Mouse (Mus musculus) forebrain, embryonic 14.5 days (tissue): ENCODE measurements around the gene Nek5. TPM values are rescaled to one million over a fixed set of nuclear protein-coding genes. Genes with fewer than 3 reads are reported as not detected.

ENCODE experiments used
- ATAC-seq: fragments of 200-750 bp; cut with Nextera tagmentation; 2 replicates; pipeline ENCODE4 v1.8.0; 2017; ENCODE audit warnings: mild to moderate bottlenecking, moderate library complexity
- DNase-seq: peaks from one replicate; pipeline ENCODE4 v3.0.0-alpha.2; 2015; ENCODE audit warnings: low spot score
- H3K27ac ChIP-seq: fragments of 300-500 bp; sonication (generic); 2 replicates; pipeline ENCODE4 v1.5.1; 2014; ENCODE audit warnings: low read depth, mild to moderate bottlenecking, control low read depth, low read length, moderate library complexity
- H3K27me3 ChIP-seq: fragments of 300-500 bp; sonication (generic); replicated peaks from 2 replicates; pipeline ENCODE4 v1.6.1; 2014; ENCODE audit warnings: low read length, control low read depth, mixed read lengths; ENCODE audit not compliant: control insufficient read depth, insufficient read depth
- H3K36me3 ChIP-seq: fragments of 300-500 bp; sonication (generic); 2 replicates; pipeline ENCODE4 v1.6.1; 2014; ENCODE audit warnings: low read length, control low read depth; ENCODE audit not compliant: control insufficient read depth, insufficient read depth
- H3K4me1 ChIP-seq: fragments of 300-500 bp; sonication (generic); 2 replicates; pipeline ENCODE4 v1.6.1; 2014; ENCODE audit warnings: antibody characterized with exemption, low read length, control low read depth; ENCODE audit not compliant: control insufficient read depth, insufficient read depth
- H3K4me2 ChIP-seq: fragments of 300-500 bp; sonication (generic); 2 replicates; pipeline ENCODE4 v1.6.1; 2014; ENCODE audit warnings: mild to moderate bottlenecking, control low read depth, low read length
- H3K4me3 ChIP-seq: fragments of 300-500 bp; sonication (generic); 2 replicates; pipeline ENCODE4 v1.5.1; 2014; ENCODE audit warnings: low read depth, low read length, control low read depth
- H3K9ac ChIP-seq: fragments of 300-500 bp; sonication (generic); 2 replicates; pipeline ENCODE4 v1.6.1; 2014; ENCODE audit warnings: mild to moderate bottlenecking, low read length, control low read depth, moderate library complexity
- H3K9me3 ChIP-seq: fragments of 300-500 bp; sonication (generic); replicated peaks from 2 replicates; pipeline ENCODE4 v1.6.1; 2016; ENCODE audit warnings: low read length, control low read depth, mixed read lengths; ENCODE audit not compliant: control insufficient read depth
- WGBS: fragments of 180-500 bp; shearing (Covaris S2); extraction: QIAGEN DNeasy Blood & Tissue Kit; methylation state at CpG from one replicate; pipeline ENCODE4 v1.1.7; 2014; 5-methylcytosine and 5-hydroxymethylcytosine counted together
- polyA plus RNA-seq: library from polyadenylated mRNA; unstranded; fragments of >200 nt; fragmentation: Nextera tagmentation; extraction: Ambion mirVana; gene quantifications from 2 replicates; pipeline ENCODE4 v1.2.1, GENCODE M21; 2014

The Nek5 gene
- polyA plus RNA-seq, 1 experiment from 2014 or later = 0.65 TPM

DNA sequence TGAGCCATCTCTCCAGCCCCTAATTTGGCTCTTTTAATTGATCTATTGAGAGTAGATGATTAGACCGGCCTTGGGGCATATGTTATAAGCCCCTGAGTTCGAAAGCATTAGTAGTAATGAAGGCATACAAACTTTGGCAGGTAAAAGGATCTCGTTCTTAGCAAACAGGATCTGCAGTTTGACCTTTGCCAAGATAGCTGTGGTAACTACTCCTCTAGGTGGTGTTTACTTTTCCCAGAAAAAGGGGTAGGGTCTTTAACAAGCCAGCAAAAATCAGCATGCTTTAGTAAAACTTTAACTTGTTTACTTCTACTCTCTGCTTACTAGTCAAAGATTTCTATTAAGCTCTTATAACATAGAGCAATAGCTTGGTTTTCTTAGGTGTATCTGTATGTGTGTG is 82.3 kb downstream of the Nek5 start:
- DNase-seq (no peak), ATAC-seq (no peak)
- Histone ChIP-seq H3K9ac (no peak overlapping the region), H3K4me1 (no peaks in the 10 kb centered on the region), H3K9me3 (no peaks in the 10 kb centered on the region), H3K27ac (no peak overlapping the region), H3K36me3 (no peaks in the 10 kb centered on the region), H3K27me3 (no peaks in the 10 kb centered on the region), H3K4me3 (no peak overlapping the region), H3K4me2 (no peak overlapping the region)
- 75% methylated on average over 3 of the region's 3 CpGs for WGBS

DNA sequence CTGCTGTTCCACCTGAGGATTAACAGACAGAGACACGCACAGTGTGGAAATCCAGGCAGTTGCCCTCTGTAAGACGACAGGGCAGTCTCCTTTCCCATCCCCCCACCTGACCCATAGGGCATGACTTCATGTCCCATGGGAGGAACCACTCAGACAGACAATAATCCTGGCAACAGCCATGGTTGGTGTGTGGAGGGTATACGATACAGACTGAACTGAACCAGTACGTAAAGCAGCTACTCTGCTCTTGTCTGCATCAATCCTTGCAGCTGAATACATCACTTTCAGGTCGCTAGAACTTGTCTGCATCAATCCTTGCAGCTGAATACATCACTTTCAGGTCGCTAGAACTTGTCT is 84.7 kb downstream of the Nek5 start:
- Histone ChIP-seq H3K4me1 (no peaks in the 10 kb centered on the region), H3K9ac (no peak overlapping the region), H3K27ac (no peak overlapping the region), H3K4me2 (no peak overlapping the region), H3K4me3 (no peak overlapping the region), H3K36me3 (no peaks in the 10 kb centered on the region), H3K27me3 (no peaks in the 10 kb centered on the region), H3K9me3 (no peaks in the 10 kb centered on the region)
- 38% methylated on average over 6 of the region's 6 CpGs for WGBS
- ATAC-seq (no peak), DNase-seq (no peak)

DNA sequence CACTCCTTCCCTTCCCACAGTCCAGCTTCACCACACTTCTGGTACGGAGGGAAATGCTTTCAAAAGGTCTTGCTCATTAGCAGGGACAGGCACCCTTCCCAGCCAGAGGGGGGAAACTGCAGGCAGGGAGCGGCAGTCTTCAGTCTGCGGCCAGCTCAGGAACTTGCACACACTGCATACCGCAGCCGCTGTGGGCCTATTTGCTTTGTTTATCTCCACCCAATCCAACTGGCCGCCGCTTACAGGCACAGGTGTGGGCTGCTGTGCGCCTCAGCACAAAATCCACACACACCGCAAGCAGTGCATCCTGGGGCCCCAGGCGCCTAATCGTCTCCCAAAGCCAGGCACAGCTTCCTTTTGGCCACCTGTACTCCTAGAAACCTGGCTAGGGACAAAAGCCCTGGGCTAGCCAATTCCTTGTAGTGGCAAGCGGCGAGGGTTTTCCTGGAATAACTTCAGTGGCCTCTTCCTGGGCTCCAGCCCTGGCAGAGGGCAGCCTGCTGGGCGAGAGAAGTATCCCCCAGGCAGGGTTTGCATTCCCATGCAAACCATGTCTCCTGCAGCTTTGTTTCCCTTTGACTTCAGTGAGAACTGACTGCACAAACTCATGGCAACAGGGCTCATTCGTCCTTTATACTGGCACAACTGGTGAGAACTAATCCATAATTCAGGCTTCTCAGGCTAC is 85.2 kb downstream of the Nek5 start:
- no peaks in the 10 kb centered on the region for H3K4me1 ChIP-seq
- H3K4me2 ChIP-seq = no peak overlapping the region
- no peak for DNase-seq
- H3K27ac ChIP-seq = no peak overlapping the region
- ATAC-seq = no peak
- H3K9me3 ChIP-seq = no peaks in the 10 kb centered on the region
- WGBS = 10% methylated on average over 15 of the region's 15 CpGs
- no peaks in the 10 kb centered on the region for H3K36me3 ChIP-seq
- no peak overlapping the region for H3K4me3 ChIP-seq
- H3K9ac ChIP-seq = no peak overlapping the region
- H3K27me3 ChIP-seq = no peaks in the 10 kb centered on the region

DNA sequence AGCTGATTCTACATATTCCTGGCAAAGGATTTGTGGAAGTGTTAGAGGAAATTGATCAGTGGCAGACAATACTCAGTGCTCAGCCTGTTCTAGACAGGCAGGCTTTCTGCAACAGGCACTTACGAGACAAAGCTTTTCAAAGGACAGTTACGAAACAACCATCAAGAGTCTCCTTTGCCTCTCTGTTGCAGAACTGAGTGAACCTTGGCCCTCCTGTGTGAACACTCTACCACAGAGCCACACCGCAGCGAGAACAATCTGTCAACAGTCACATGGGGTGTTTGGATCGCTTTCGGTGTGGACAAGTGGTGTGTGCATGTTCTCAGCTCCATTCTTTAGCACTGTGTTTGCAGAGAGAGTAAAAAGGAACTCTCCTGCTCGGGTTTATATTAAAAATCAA is 87.8 kb downstream of the Nek5 start:
- ATAC-seq (no peak), DNase-seq (no peak)
- Histone ChIP-seq H3K9ac (no peak overlapping the region), H3K4me2 (no peak overlapping the region), H3K4me3 (no peak overlapping the region), H3K27ac (no peak overlapping the region), H3K36me3 (no peaks in the 10 kb centered on the region), H3K9me3 (no peaks in the 10 kb centered on the region), H3K27me3 (no peaks in the 10 kb centered on the region), H3K4me1 (no peaks in the 10 kb centered on the region)
- WGBS = 81% methylated on average over 7 of the region's 7 CpGs

DNA sequence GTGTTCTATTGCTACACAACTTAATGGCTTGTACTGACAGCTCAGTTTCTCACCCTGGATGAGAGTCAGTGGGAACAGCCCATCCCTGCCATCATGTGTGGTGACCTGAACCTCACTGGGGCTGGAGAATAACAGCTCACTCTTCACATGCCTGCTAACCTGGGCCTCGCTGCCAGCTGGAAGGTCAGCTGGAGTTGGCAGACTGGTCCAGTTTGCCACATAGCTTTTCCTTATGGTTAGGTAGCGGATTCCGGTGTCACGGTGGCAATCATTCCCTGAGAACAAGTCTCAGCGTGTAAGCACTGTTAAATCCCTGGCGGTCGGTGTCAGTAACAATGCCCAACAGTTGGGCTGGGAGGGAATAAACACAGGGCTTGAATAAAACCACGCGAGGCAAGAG is 88.7 kb downstream of the Nek5 start:
- Histone ChIP-seq H3K9ac (no peak overlapping the region), H3K36me3 (no peaks in the 10 kb centered on the region), H3K4me1 (no peaks in the 10 kb centered on the region), H3K27me3 (no peaks in the 10 kb centered on the region), H3K4me3 (no peak overlapping the region), H3K27ac (no peak overlapping the region), H3K9me3 (no peaks in the 10 kb centered on the region), H3K4me2 (no peak overlapping the region)
- 85% methylated on average over 9 of the region's 9 CpGs for WGBS
- no peak for ATAC-seq
- DNase-seq = no peak

DNA sequence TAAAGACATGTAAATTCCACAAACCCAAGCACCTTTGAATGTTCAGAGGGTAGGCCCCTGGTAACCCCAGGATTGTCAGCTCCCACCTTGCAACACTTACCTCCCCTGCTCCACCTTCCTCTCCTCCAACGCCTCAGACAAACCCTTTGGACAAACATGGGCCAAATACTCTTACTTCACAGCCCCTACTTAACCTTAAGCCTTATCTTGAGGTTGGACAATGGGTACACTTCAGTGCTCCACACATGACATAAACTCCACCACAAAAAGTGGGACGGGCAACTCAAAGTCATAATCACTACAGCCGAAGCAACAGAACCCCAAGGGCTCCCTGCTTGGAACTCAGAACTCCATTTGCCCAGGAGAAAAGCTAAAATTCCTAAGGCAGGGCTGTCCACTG is 93.9 kb downstream of the Nek5 start:
- Histone ChIP-seq H3K9ac (no peak overlapping the region), H3K4me2 (no peak overlapping the region), H3K4me3 (no peak overlapping the region), H3K36me3 (no peaks in the 10 kb centered on the region), H3K27ac (no peak overlapping the region), H3K27me3 (no peaks in the 10 kb centered on the region), H3K4me1 (no peaks in the 10 kb centered on the region), H3K9me3 (no peaks in the 10 kb centered on the region)
- DNase-seq (no peak), ATAC-seq (no peak)
- WGBS = 89% methylated on average over 3 of the region's 3 CpGs

DNA sequence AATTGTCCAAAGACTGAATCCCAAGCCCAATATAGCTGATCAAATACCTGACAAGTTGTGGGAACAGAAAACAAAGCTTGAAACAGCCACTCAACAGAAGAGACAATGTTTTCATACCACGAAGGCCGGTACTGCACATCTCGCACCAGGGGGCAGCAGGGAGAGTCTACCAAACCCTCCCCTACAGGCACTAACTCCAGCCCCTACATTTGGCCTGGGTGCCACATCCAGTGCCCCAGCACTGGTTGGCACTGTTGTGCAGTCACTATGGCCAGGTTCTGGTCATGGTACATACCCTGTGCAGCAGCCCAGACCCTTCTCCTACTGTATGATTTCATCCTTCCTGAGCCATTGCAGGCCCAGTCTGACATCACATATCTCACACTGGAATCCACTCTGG is 95.9 kb downstream of the Nek5 start:
- DNase-seq = no peak

DNA sequence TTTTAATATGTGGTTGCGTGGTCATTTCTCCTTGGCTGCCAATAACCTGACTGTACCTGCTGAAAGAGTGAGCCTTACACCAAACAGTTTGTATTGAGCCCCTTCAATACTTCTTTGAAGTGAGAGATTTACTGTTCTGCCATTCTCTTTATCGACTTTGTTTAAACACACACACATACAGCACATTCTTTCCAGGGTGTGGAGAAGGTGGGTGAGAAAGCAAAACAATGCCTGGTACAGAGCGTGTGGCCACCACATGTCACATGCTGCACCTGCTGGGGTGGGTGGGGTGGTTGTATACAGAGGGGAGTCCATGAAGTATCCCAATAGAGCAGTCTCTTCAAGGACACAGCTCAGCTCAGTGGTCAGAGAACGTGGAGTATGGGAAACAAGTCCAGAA is 99.6 kb downstream of the Nek5 start:
- no peak overlapping the region for H3K4me3 ChIP-seq
- H3K36me3 ChIP-seq = no peaks in the 10 kb centered on the region
- DNase-seq (no peak), ATAC-seq (no peak)
- H3K4me2 ChIP-seq = no peak overlapping the region
- no peaks in the 10 kb centered on the region for H3K4me1 ChIP-seq
- H3K9ac ChIP-seq = no peak overlapping the region
- H3K27ac ChIP-seq = no peak overlapping the region
- 81% methylated on average over 4 of the region's 4 CpGs for WGBS
- no peaks in the 10 kb centered on the region for H3K27me3 ChIP-seq
- H3K9me3 ChIP-seq = no peaks in the 10 kb centered on the region

More for the DNA sequence above, 95.9 kb downstream of the Nek5 start:
- Histone ChIP-seq H3K4me1 (no peaks in the 10 kb centered on the region), H3K9me3 (no peaks in the 10 kb centered on the region), H3K36me3 (no peaks in the 10 kb centered on the region), H3K4me3 (no peak overlapping the region), H3K4me2 (no peak overlapping the region), H3K27me3 (no peaks in the 10 kb centered on the region), H3K27ac (no peak overlapping the region), H3K9ac (no peak overlapping the region)
- 87% methylated on average over 3 of the region's 3 CpGs for WGBS
- ATAC-seq = no peak
